Mouse (Mus musculus) forebrain, embryonic 10.5 days (tissue): ENCODE data around the gene Nrxn2. TPM values are rescaled to one million over a fixed set of nuclear protein-coding genes. Genes with fewer than 3 reads are reported as not detected.
A peak's percentile ranks its signal among the peaks of the same experiment; 100 is the strongest.

Experiments
- DNase-seq: peaks from one replicate; pipeline ENCODE4 v3.0.0-alpha.2; 2017; ENCODE audit warnings: low spot score; ENCODE audit errors: extremely low spot score
- H3K27ac ChIP-seq: fragments of 300-500 bp; sonication (generic); 2 replicates; pipeline ENCODE4 v1.5.1; 2016; ENCODE audit warnings: mild to moderate bottlenecking
- H3K27me3 ChIP-seq: fragments of 300-500 bp; sonication (generic); 2 replicates; pipeline ENCODE4 v1.6.1; 2016; ENCODE audit warnings: mild to moderate bottlenecking; ENCODE audit not compliant: poor library complexity, severe bottlenecking
- H3K36me3 ChIP-seq: fragments of 300-500 bp; sonication (generic); replicated peaks from 2 replicates; pipeline ENCODE4 v1.6.1; 2016; ENCODE audit warnings: mild to moderate bottlenecking, moderate library complexity
- H3K4me1 ChIP-seq: fragments of 300-500 bp; sonication (generic); 2 replicates; pipeline ENCODE4 v1.6.1; 2016
- H3K4me3 ChIP-seq: fragments of 300-500 bp; sonication (generic); 2 replicates; pipeline ENCODE4 v1.5.1; 2016; ENCODE audit warnings: mild to moderate bottlenecking, moderate library complexity
- H3K9me3 ChIP-seq: fragments of 300-500 bp; sonication (generic); 2 replicates; pipeline ENCODE4 v1.6.1; 2016; ENCODE audit warnings: mild to moderate bottlenecking, moderate library complexity
- WGBS: fragments of 180-500 bp; shearing (Covaris S2); methylation state at CpG from one replicate; pipeline ENCODE4 v1.1.7; 2016; 5-methylcytosine and 5-hydroxymethylcytosine counted together
- polyA plus RNA-seq: library from polyadenylated mRNA; unstranded; fragments of >200 nt; fragmentation: Nextera tagmentation; extraction: Ambion mirVana; gene quantifications from 2 replicates; pipeline ENCODE4 v1.2.1, GENCODE M21; 2016

Nrxn2 gene
- polyA plus RNA-seq, 1 experiment from 2014 or later = 3.1 TPM

DNA sequence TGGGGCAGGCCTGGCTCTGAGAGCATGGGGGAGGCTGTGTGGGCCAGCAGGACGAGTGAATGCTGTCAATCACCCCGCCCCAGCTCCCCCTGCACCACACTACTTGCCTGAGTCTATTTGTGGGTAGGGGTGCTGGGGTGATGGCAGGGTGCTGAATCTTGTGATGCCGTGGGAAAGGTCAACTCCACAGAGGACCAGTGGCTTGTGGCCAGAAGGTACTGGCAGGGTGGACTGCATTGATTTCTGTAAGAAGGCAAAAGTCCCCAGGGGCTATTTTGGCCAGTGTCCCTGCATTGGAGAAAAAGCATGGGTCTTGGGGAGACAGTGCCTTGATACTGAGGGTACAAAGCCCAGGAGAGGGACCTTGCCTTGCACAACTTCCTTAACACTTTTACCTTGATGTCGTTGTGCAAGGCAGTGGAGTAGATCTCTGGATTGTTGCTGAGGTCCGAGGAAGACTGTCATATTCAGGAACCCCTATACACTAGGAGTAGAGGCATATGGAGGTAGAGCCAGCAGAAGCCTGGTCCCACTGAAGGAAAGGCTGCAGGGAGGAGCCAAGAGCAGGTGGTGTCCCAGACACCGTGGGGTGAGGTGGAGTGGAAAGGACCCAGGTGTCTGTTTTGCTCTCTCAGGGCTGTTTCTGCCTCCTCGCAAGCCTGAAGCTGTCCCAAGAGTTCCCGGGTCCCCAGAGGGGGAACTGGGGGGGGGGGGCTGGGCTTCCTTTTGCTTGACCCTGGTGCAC, 5.8 kb downstream of the Nrxn2 start:
- no peak overlapping the region for H3K4me3 ChIP-seq
- H3K27ac ChIP-seq = no peak overlapping the region
- H3K4me1 ChIP-seq = peaks cover 69% of the 10 kb centered on the region
- H3K36me3 ChIP-seq = no peaks in the 10 kb centered on the region
- DNase-seq = no peak
- peaks cover 3% of the 10 kb centered on the region; the same call in 1 of the 2 replicates for H3K9me3 ChIP-seq
- WGBS = 69% methylated on average over 8 of the region's 8 CpGs
- peaks cover 95% of the 10 kb centered on the region for H3K27me3 ChIP-seq

DNA sequence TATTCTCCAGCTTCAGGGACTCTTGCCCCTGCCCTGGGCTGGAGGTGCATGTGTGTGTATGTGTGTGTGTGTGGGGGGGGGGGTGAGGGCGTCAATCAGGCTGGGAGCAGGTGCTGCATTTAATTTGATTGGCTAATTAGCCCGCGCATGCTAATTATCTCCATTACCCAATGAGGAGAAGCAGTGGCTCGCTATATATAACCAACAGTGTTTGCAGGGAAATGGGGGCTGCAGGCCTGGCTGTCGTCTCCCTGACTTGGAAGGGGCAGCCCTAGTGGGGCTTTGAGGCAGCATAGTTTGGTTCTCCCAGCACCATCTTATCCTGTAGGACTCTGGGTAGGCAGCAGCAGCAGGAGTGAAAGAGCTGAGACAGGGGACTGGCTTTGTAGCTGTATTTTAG, 7.1 kb downstream of the Nrxn2 start:
- H3K27me3 ChIP-seq = peaks cover 95% of the 10 kb centered on the region
- H3K27ac ChIP-seq = no peak overlapping the region
- H3K4me1 ChIP-seq = peaks cover 58% of the 10 kb centered on the region
- 48% methylated on average over 5 of the region's 5 CpGs for WGBS
- H3K36me3 ChIP-seq = no peaks in the 10 kb centered on the region
- no peak for DNase-seq
- no peak overlapping the region for H3K4me3 ChIP-seq
- H3K9me3 ChIP-seq = peaks cover 3% of the 10 kb centered on the region; the same call in 1 of the 2 replicates

DNA sequence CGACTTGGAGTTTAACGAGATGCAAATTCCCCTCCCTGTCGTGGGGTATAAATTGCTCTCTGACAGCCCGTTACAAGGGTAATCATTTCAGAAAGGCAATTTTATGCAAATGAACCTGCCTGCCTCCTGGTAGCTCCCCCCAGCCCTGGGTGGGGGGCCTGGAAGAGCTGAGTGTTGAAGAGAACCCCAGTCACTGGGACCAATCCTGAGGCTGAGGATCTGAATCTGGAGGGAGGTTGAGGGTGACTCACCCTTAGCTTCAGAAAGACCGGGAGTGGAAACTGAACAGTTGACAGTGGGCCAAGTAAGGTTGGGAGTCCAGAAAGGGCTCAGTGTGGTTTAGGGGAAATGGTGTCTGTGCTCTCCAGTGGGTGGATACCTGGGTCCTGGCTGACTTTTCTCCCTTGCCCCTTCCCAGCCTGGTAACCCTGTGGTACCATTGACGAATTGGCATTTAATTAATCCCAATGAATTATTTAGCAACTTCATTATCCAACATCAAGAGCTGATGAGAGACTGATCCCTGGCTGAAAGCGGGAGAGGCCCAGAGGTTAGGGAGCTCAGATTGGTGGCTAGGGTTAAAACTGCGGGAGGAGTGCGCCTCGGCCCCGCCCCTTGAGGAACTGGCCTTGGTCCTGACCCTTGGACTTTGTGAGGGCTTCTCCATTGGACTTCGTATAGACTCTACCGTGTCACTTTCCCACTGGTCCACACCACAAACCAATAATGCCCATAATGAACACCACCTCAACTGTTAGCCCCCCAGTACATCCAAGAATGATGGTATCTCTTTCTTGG, 8.4 kb downstream of the Nrxn2 start:
- H3K4me1 ChIP-seq = peaks cover 57% of the 10 kb centered on the region
- 22% methylated on average over 13 of the region's 13 CpGs for WGBS
- peak; percentile 70 for DNase-seq
- H3K9me3 ChIP-seq = peaks cover 3% of the 10 kb centered on the region; the same call in 1 of the 2 replicates
- no peak overlapping the region for H3K27ac ChIP-seq
- no peaks in the 10 kb centered on the region for H3K36me3 ChIP-seq
- peak overlapping the region; percentile 55; the same call in 1 of the 2 replicates for H3K4me3 ChIP-seq
- H3K27me3 ChIP-seq = peaks cover 91% of the 10 kb centered on the region

DNA sequence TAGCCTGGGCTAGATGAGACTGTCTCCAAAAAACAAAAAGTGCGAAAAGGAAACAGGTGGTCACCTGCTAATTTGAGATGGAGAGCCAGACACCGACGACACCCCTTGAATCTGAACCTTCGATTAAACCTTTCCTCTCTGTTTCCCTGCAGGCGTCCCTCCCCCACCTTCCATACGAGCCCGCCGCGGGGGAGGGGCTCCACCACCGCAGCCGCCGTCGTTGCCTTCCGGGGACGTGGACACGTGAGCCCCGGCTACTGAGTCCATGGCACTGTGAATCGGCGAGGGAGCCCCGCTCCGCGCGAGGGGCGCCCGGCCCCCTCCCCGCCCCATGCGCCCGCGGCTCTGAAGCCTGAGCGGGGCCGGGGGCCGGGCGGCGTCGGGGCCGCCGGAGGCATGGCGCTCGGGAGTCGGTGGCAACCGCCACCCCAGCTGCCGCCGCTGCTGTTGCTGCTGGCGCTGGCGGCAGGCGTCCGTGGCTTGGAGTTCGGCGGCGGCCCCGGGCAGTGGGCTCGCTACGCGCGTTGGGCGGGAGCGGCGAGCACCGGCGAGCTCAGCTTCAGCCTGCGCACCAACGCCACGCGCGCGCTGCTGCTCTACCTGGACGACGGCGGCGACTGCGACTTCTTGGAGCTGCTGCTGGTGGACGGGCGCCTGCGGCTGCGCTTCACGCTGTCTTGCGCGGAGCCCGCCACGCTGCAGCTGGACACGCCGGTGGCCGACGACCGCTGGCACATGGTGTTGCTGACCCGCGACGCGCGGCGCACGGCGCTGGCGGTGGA, 9.3 kb downstream of the Nrxn2 start:
- Histone ChIP-seq H3K4me3 (peak overlapping the region; percentile 55), H3K9me3 (peaks cover 3% of the 10 kb centered on the region; the same call in 1 of the 2 replicates), H3K36me3 (no peaks in the 10 kb centered on the region), H3K4me1 (peaks cover 57% of the 10 kb centered on the region), H3K27me3 (peaks cover 82% of the 10 kb centered on the region), H3K27ac (no peak overlapping the region)
- no peak for DNase-seq
- under 1% methylated on average over 93 of the region's 94 CpGs for WGBS

DNA sequence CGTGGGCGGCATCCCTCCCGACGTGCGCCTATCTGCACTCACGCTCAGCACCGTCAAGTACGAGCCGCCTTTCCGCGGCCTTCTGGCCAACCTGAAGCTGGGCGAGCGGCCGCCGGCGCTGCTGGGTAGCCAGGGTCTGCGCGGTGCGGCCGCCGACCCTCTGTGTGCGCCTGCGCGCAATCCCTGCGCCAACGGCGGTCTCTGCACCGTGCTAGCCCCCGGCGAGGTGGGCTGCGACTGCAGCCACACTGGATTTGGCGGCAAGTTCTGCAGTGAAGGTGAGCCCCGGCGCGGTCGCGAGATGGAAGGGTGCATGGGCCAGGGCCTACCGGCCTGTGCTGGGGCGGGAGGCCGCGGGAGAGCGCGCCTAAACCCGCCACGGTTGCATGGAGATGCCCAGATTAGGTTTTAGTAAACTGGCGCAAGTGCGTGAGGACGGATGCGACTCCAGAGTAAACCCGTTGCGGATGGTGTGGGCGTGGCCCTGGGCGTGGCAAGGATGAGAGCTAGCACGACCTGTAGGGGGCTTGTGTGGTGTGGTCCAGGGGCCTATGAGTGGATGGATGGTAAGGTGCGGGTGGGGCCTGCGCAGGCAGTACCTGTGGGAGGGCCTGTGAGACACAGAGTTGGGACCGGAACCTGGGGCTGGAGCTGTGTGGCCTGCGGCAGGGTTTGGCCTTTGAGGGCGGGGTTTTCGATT, 10.1 kb downstream of the Nrxn2 start:
- peak; percentile 58 for DNase-seq
- Histone ChIP-seq H3K27me3 (peaks cover 75% of the 10 kb centered on the region), H3K36me3 (no peaks in the 10 kb centered on the region), H3K9me3 (peaks cover 3% of the 10 kb centered on the region; the same call in 1 of the 2 replicates), H3K4me1 (peaks cover 62% of the 10 kb centered on the region), H3K4me3 (peak overlapping the region; percentile 55), H3K27ac (0 out of 2 replicates have a peak overlapping the region, but pooled peaks have one; percentile 40)
- WGBS = under 1% methylated on average over 60 of the region's 60 CpGs

DNA sequence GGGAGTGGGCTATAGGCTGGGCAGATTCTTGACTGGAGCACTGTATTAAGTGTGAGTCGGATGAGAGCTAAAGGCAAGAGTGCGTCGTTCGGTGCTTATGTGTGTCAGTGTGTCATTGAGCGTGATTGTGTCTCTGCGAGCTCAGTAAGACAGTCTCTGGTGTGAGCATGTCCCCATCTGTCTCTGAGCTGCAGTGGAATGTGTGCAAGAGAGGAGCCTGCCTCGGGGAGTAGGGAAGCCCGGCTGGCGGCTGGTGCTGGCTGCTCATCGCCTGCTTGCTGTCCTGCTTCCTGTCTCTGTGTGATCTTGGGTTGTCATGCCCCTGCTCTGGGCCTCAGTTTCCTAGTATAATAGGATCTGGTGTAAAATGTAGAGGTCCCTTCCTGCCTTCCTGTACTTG, 24.5 kb downstream of the Nrxn2 start:
- Histone ChIP-seq H3K36me3 (no peaks in the 10 kb centered on the region), H3K4me3 (no peak overlapping the region), H3K9me3 (no peaks in the 10 kb centered on the region), H3K27ac (no peak overlapping the region), H3K27me3 (peaks cover 28% of the 10 kb centered on the region), H3K4me1 (peaks cover 35% of the 10 kb centered on the region)
- no peak for DNase-seq
- WGBS = 76% methylated on average over 10 of the region's 10 CpGs

DNA sequence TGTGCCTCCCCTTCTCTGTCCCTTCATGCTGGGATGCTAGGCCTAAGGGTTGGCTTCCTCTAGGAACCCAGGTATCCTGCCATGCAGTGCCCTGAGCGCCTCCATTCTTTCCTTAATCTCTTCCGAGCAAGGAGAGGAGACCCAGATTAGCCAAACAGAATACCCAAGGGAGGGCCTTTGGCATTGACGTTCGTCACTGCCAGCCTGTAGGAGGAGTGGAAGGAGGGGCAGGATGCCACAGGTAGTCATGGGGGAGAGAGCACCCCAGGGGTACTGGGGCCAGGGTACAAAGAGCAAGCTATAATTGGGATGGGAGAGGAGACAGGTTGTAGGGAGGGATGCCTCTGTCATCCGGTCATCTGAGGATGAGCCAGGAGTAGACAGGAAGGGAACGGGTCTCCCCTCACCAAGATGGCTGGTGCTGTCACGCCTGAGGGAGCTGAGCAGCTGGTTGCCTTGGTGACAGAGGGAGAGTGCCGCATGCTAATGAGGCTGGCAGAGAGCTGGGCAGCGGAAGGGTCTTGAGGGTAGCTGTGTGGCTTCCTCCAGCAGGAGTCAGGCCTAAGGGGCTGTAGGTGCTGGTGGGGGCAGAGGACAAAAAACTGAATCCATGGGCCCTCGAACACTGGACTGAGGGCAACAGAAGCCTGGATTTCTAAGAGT, 27.4 kb downstream of the Nrxn2 start:
- Histone ChIP-seq H3K27ac (peak overlapping the region; percentile 80), H3K27me3 (peaks cover 46% of the 10 kb centered on the region), H3K4me3 (peak overlapping the region; percentile 30), H3K36me3 (no peaks in the 10 kb centered on the region), H3K4me1 (peaks cover 46% of the 10 kb centered on the region), H3K9me3 (no peaks in the 10 kb centered on the region)
- WGBS = 20% methylated on average over 10 of the region's 10 CpGs
- DNase-seq = peak; percentile 71

DNA sequence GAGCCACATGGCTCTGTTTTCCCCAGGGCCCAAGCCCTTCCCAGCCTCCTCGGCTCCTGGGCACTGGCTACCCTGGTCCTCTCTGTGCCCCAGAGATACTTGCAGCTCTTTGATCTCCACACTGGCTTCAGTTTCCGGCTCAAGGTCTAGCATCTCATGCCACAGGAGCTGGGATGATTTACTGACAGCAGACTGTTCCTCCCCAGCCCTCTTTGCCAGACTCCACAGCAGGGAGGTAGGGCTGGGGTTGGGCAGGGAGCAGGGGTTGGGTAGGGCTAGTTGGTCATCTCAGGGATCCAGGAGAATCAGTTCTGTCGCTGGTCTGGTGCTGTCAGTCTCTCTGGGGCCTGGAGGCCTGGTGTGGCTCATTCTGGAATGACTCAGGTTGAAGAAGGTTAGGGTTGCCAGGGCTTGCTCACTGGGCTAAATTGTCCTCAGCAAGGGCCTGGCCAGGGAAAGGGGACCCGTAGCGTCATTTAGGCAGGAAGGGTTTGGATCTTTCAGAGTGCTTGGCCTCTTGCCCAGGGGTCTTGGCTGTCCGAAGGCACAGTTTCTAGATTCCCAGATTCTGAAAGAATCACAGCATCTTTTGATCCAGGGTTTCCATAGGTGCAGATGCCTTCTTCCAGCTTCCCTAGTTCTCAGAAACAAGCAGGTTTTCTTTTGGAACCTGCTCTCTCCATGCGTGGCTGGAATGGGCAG, 28.4 kb downstream of the Nrxn2 start:
- 72% methylated on average over 7 of the region's 7 CpGs for WGBS
- Histone ChIP-seq H3K27me3 (peaks cover 46% of the 10 kb centered on the region), H3K9me3 (no peaks in the 10 kb centered on the region), H3K4me3 (no peak overlapping the region), H3K27ac (peak overlapping the region; percentile 80), H3K4me1 (peaks cover 50% of the 10 kb centered on the region), H3K36me3 (no peaks in the 10 kb centered on the region)
- no peak for DNase-seq

DNA sequence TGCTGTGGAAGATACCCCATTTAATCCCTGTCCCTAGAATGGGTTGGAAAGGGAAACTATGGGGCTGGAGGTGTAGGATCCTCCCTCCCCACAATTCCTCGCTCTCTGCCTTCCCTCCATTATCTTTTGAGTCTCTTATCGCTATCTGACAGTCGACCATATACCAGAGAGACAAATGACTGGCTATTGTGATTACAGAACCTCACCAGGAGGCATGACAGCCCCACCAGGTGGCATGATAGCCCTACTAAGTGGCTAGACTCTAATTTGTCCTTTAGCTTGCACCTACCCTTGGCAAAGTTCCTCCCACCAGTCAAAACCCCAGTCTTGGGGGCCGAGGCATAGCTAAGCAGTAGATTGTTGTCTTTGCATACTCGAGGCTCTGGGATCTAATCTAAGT, 30.2 kb downstream of the Nrxn2 start:
- Histone ChIP-seq H3K4me1 (peaks cover 68% of the 10 kb centered on the region), H3K36me3 (no peaks in the 10 kb centered on the region), H3K27me3 (peaks cover 53% of the 10 kb centered on the region), H3K27ac (peak overlapping the region; percentile 51; the same call in 1 of the 2 replicates), H3K9me3 (no peaks in the 10 kb centered on the region), H3K4me3 (no peak overlapping the region)
- DNase-seq = no peak
- 55% methylated on average over 5 of the region's 5 CpGs for WGBS

DNA sequence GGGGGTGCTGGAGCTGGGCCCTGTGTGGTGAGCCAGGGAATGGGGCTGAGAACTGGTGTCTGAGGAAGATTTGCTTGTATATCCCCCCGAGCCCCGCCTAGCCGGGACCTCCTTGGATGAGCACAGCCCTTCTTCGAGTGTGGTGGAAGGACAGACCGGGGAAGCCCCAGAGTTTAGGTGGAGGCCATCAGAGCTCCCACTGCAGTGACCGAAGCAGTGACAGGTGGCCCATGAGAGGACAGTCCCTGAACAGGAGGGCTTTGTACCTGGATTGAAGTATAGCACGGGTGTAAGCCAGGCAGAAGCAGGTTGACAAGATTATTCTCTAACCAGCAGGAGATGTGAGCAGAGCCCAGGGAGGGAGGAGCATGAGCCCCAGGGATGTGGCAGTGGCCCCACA, 31.3 kb downstream of the Nrxn2 start:
- Histone ChIP-seq H3K9me3 (no peaks in the 10 kb centered on the region), H3K27ac (no peak overlapping the region), H3K36me3 (no peaks in the 10 kb centered on the region), H3K4me1 (peaks cover 72% of the 10 kb centered on the region), H3K4me3 (no peak overlapping the region), H3K27me3 (peaks cover 57% of the 10 kb centered on the region)
- WGBS = 71% methylated on average over 7 of the region's 7 CpGs
- no peak for DNase-seq

DNA sequence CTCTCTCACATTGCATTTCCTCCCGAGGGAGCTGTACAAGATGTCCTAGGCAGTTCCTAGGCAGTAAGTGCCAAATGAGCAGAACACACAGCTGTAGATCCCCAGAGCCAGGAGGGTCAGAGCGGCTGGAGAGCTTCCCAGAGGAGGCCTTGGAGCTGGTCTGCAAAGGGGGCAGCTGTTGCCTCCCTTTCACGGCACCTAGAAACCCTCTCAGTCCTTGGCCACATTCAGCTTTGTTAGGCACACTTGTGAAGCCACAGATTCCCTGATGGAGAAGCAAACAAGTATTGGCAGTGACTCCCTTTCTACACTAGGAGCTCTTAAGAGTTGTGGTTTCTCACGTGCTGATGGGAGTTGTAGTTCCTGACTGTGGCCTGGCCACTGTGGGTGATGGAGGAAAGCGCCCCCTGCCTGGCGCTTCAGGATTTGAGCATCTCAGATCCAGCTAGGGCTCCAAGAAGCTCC, 33.5 kb downstream of the Nrxn2 start:
- H3K36me3 ChIP-seq = no peaks in the 10 kb centered on the region
- peak overlapping the region; percentile 69 for H3K27ac ChIP-seq
- no peak overlapping the region for H3K4me3 ChIP-seq
- 27% methylated on average over 6 of the region's 6 CpGs for WGBS
- no peaks in the 10 kb centered on the region for H3K9me3 ChIP-seq
- peak; percentile 59 for DNase-seq
- peaks cover 52% of the 10 kb centered on the region for H3K27me3 ChIP-seq
- peaks cover 50% of the 10 kb centered on the region for H3K4me1 ChIP-seq
